8 mouse cellular contexts compared by ENCODE assay signal in genomic region chr12:10390671-10391441, GRCm38 (mm10). TPM values are rescaled to one million over a fixed set of nuclear protein-coding genes. Genes with fewer than 3 reads are reported as not detected.
A peak's percentile ranks its signal among the peaks of the same experiment; 100 is the strongest.
DNase-seq lines count a peak whose midpoint lies in the region; ATAC-seq lines count a peak whose summit lies in the region.

Gene Rdh14, plus strand, starts transcription at chr12:10390772.

- H3K9ac ChIP-seq in hindbrain, embryonic 15.5 days = peak within 1 kb of the TSS; percentile 67

- no peaks in the 10 kb centered on the region for H3K27me3 ChIP-seq in hindbrain, embryonic 15.5 days

- H3K4me3 ChIP-seq in hindbrain, embryonic 15.5 days = peak within 1 kb of the TSS; percentile 55

- peak within 1 kb of the TSS; percentile 85 for H3K27ac ChIP-seq in hindbrain, embryonic 15.5 days (replicated peaks)

- H3K4me2 ChIP-seq in hindbrain, embryonic 15.5 days = peak within 1 kb of the TSS; percentile 60

- peaks cover 13% of the 10 kb centered on the region for H3K4me1 ChIP-seq in hindbrain, embryonic 15.5 days (replicated peaks)

- DNase-seq in T-cell, adult 2 months (ENCODE audit: low spot score) = peak; percentile 92
- DNase-seq in cerebellum, postnatal 36 days = peak; percentile 97 to 98
- peak; percentile 96 to 97 for DNase-seq in frontal cortex, postnatal 36 days (ENCODE audit: low spot score in 2 of 2)
- peak; percentile 93 for DNase-seq in left cerebral cortex, adult 11 months (ENCODE audit: low spot score)
- peak; percentile 96 to 97 for DNase-seq in lung, postnatal 4 days
- peak; percentile 86 for DNase-seq in retina, postnatal 7 days (ENCODE audit: low read depth, low spot score)
- DNase-seq in urinary bladder, adult 2 months (ENCODE audit: low spot score) = peak; percentile 96

- WGBS in hindbrain, embryonic 15.5 days = under 1% methylated on average over 52 of the region's 53 CpGs

- peak; percentile 99 for ATAC-seq in hindbrain, embryonic 15.5 days (ENCODE audit: low FRiP score, low read depth)

- no peaks in the 10 kb centered on the region for H3K9me3 ChIP-seq in hindbrain, embryonic 15.5 days

- peaks cover 8% of the 10 kb centered on the region; the same call in 1 of the 2 replicates for H3K36me3 ChIP-seq in hindbrain, embryonic 15.5 days

RNA-seq across cellular contexts. Expression of gene Rdh14, which starts in this region (rescaled TPM):
- polyA plus RNA-seq in hindbrain, embryonic 15.5 days (2015; fragmentation: Nextera tagmentation; extraction: Ambion mirVana) = 43.3 and 45.0 TPM in 2 replicates
- polyA plus RNA-seq in urinary bladder, adult 2 months (2012; rRNA removed) = 36.5 and 39.5 TPM in 2 replicates

Comparison
In these comparisons a context has a peak if more than half of its experiments do, and no peak if none do; other contexts are left out.
1. Peak in every context shown above with its lines: DNase-seq, ATAC-seq, H3K4me3 ChIP-seq and H3K27ac ChIP-seq.